10 mouse cellular contexts compared by ENCODE assay signal in the genomic region with DNA sequence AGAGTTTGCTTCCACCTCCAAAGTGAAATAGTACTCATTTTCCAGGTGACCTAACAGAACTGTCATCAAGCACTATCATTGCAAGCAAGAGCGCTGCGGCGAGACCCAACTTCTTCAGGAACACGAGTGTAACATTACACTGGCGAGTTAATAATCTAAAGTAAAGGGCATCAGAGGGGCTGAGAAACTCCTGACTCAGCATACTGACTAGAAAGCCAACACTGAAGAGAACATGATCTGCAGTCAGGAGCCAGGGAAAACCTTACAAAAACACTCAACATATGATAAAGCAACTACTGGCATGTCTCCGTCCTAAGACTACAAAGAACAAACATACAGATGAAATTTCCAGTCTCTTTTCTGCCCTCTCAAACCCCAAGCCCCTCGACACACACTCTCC. TPM values are rescaled to one million over a fixed set of nuclear protein-coding genes. Genes with fewer than 3 reads are reported as not detected.
A peak's percentile ranks its signal among the peaks of the same experiment; 100 is the strongest.
DNase-seq lines count a peak whose midpoint lies in the region; ATAC-seq lines count a peak whose summit lies in the region.
"Had no signal": no experiment of that assay in that cellular context is flagged by ENCODE, and none has a peak within 500 bp of the region (broad histone marks: within the 10 kb centered on the region; RNA-seq: fewer than 3 reads in every experiment).

No protein-coding gene starts in this region.

- H3K4me1 ChIP-seq in kidney, embryonic 16.5 days (ENCODE audit: insufficient read depth, low read length), result peaks cover 9% of the 10 kb centered on the region; the same call in 1 of the 2 replicates
- H3K4me1 ChIP-seq in embryonic facial prominence, embryonic 10.5 days, result peaks cover 11% of the 10 kb centered on the region
- H3K4me1 ChIP-seq in hindbrain, embryonic 16.5 days (ENCODE audit: control insufficient read depth, insufficient read depth, low read depth, low read length), result peaks cover 8% of the 10 kb centered on the region
- peaks cover 15% of the 10 kb centered on the region for H3K4me1 ChIP-seq in midbrain, embryonic 16.5 days (ENCODE audit: control insufficient read depth, insufficient read depth, low read length)

- no peaks in the 10 kb centered on the region for H3K27me3 ChIP-seq in kidney, embryonic 16.5 days (ENCODE audit: insufficient read depth, low read length)
- no peaks in the 10 kb centered on the region for H3K27me3 ChIP-seq in embryonic facial prominence, embryonic 10.5 days (replicated peaks; ENCODE audit: low read depth, poor library complexity, severe bottlenecking)
- H3K27me3 ChIP-seq in hindbrain, embryonic 16.5 days (replicated peaks; ENCODE audit: control insufficient read depth, insufficient read depth, low read length), result no peaks in the 10 kb centered on the region
- H3K27me3 ChIP-seq in midbrain, embryonic 16.5 days (ENCODE audit: control insufficient read depth, insufficient read depth, low read depth, low read length), result no peaks in the 10 kb centered on the region

- no peaks in the 10 kb centered on the region for H3K36me3 ChIP-seq in kidney, embryonic 16.5 days (ENCODE audit: insufficient read depth, low read length)
- no peaks in the 10 kb centered on the region for H3K36me3 ChIP-seq in embryonic facial prominence, embryonic 10.5 days (replicated peaks)
- H3K36me3 ChIP-seq in hindbrain, embryonic 16.5 days (ENCODE audit: control insufficient read depth, insufficient read depth, low read length), result no peaks in the 10 kb centered on the region
- no peaks in the 10 kb centered on the region for H3K36me3 ChIP-seq in midbrain, embryonic 16.5 days (ENCODE audit: control insufficient read depth, insufficient read depth, low read length)

- H3K9ac ChIP-seq in kidney, embryonic 16.5 days (replicated peaks; ENCODE audit: low read length), result no peak overlapping the region
- no peak overlapping the region for H3K9ac ChIP-seq in hindbrain, embryonic 16.5 days (ENCODE audit: low read depth, low read length)
- H3K9ac ChIP-seq in midbrain, embryonic 16.5 days (ENCODE audit: low read depth, low read length), result peak overlapping the region; percentile 52

- 74% methylated on average over 7 of the region's 7 CpGs for WGBS in kidney, embryonic 16.5 days
- WGBS in embryonic facial prominence, embryonic 10.5 days, result 91% methylated on average over 7 of the region's 7 CpGs
- WGBS in hindbrain, embryonic 16.5 days, result 92% methylated on average over 7 of the region's 7 CpGs
- 91% methylated on average over 7 of the region's 7 CpGs for WGBS in midbrain, embryonic 16.5 days

- no peak for DNase-seq in kidney, adult 18-20 months
- DNase-seq in embryonic facial prominence, embryonic 10.5 days (ENCODE audit: low spot score), result no peak
- no peak for DNase-seq in cerebellum, postnatal 25 days
- no peak for DNase-seq in gastrocnemius, adult 18-20 months (ENCODE audit: low spot score)

- no peak for ATAC-seq in kidney, embryonic 16.5 days (ENCODE audit: low FRiP score, low TSS enrichment)
- ATAC-seq in hindbrain, embryonic 16.5 days, result no peak
- ATAC-seq in midbrain, embryonic 16.5 days, result no peak

- H3K4me2 ChIP-seq in kidney, embryonic 16.5 days (replicated peaks; ENCODE audit: low read depth, low read length), result peak overlapping the region; percentile 85
- H3K4me2 ChIP-seq in hindbrain, embryonic 16.5 days (ENCODE audit: low read length), result peak overlapping the region; percentile 86
- peak overlapping the region; percentile 70 for H3K4me2 ChIP-seq in midbrain, embryonic 16.5 days (ENCODE audit: low read length)

- 0 out of 2 replicates have a peak, but pooled peaks cover 6% of the 10 kb centered on the region for H3K9me3 ChIP-seq in kidney, embryonic 16.5 days (ENCODE audit: low read length)
- H3K9me3 ChIP-seq in embryonic facial prominence, embryonic 10.5 days, result peaks cover 22% of the 10 kb centered on the region
- no peaks in the 10 kb centered on the region for H3K9me3 ChIP-seq in hindbrain, embryonic 16.5 days (ENCODE audit: control insufficient read depth, low read length)
- no peaks in the 10 kb centered on the region for H3K9me3 ChIP-seq in midbrain, embryonic 16.5 days (replicated peaks; ENCODE audit: control insufficient read depth, low read length, poor library complexity, severe bottlenecking)

- H3K4me3 ChIP-seq in kidney, embryonic 16.5 days (ENCODE audit: low read length), result no peak overlapping the region
- H3K4me3 ChIP-seq in embryonic facial prominence, embryonic 10.5 days, result peak overlapping the region; percentile 62
- peak overlapping the region; percentile 68 for H3K4me3 ChIP-seq in hindbrain, embryonic 16.5 days (ENCODE audit: low read length)
- H3K4me3 ChIP-seq in midbrain, embryonic 16.5 days (ENCODE audit: low read depth, low read length), result peak overlapping the region; percentile 73

- no peak overlapping the region for H3K27ac ChIP-seq in kidney, embryonic 16.5 days (ENCODE audit: low read length)
- H3K27ac ChIP-seq in embryonic facial prominence, embryonic 10.5 days (replicated peaks), result no peak overlapping the region
- no peak overlapping the region for H3K27ac ChIP-seq in hindbrain, embryonic 16.5 days (ENCODE audit: low read depth, low read length)
- no peak overlapping the region for H3K27ac ChIP-seq in midbrain, embryonic 16.5 days (ENCODE audit: low read length)

RNA-seq across cellular contexts. Expression of a gene that starts 1.3 kb away (rescaled TPM):
- 27.1 and 31.3 TPM in 2 replicates for polyA plus RNA-seq in kidney, embryonic 16.5 days (2015; fragmentation: Nextera tagmentation; extraction: Ambion mirVana)
- polyA plus RNA-seq in embryonic facial prominence, embryonic 10.5 days (2016; fragmentation: Nextera tagmentation; extraction: Ambion mirVana), result 30.9 and 31.0 TPM in 2 replicates
- 34.5 and 37.4 TPM in 2 replicates for polyA plus RNA-seq in hindbrain, embryonic 16.5 days (2015; fragmentation: Nextera tagmentation; extraction: Ambion mirVana)
- 37.3 and 38.5 TPM in 2 replicates for polyA plus RNA-seq in midbrain, embryonic 16.5 days (2015; fragmentation: Nextera tagmentation; extraction: Ambion mirVana)
- 10 to 100 TPM; 12.7 to 13.5 TPM for total RNA-seq in gastrocnemius, adult 18-20 months (2021)

RNA-seq across cellular contexts. Expression of a gene that starts 47.8 kb away (rescaled TPM):
- 0.09 TPM in 1 of 2 replicates, not detected in the other for polyA plus RNA-seq in kidney, embryonic 16.5 days (2015; fragmentation: Nextera tagmentation; extraction: Ambion mirVana)
- polyA plus RNA-seq in embryonic facial prominence, embryonic 10.5 days (2016; fragmentation: Nextera tagmentation; extraction: Ambion mirVana), result not detected in 2 replicates
- 0.09 TPM in 1 of 2 replicates, not detected in the other for polyA plus RNA-seq in hindbrain, embryonic 16.5 days (2015; fragmentation: Nextera tagmentation; extraction: Ambion mirVana)
- polyA plus RNA-seq in midbrain, embryonic 16.5 days (2015; fragmentation: Nextera tagmentation; extraction: Ambion mirVana), result 0.16 TPM in 1 of 2 replicates, not detected in the other
- total RNA-seq in gastrocnemius, adult 18-20 months (2021), result not detected
- total RNA-seq: layer of hippocampus, postnatal 10 days; monocyte, adult 5-6 weeks had no signal
- polyA plus RNA-seq: small intestine, adult 2 months had no signal
